Mouse (Mus musculus) ES-E14 (cell line): Measurements from ENCODE around the gene Afmid.

Source experiments
- HCFC1 ChIP-seq: IDR thresholded peaks from 2 replicates; pipeline ENCODE4 v1.6.1; 2012; ENCODE audit warnings: low read length, inconsistent platforms, borderline replicate concordance; ENCODE audit not compliant: insufficient read depth
- MAFK ChIP-seq: IDR thresholded peaks from 2 replicates; pipeline ENCODE4 v1.6.1; 2014; ENCODE audit warnings: mild to moderate bottlenecking, low read depth, low read length, inconsistent platforms; ENCODE audit not compliant: insufficient read depth

GRCm38 (mm10) chr11:117858392-117858791 lies 32.7 kb downstream of the Afmid start:
- TF ChIP-seq HCFC1 (no peak), MAFK (no peak)
